Mouse (Mus musculus): Measurements from ENCODE around the gene Prss3.
"Not testable (repeated sequence)": the region's sequence is repeated elsewhere in the genome, so short reads cannot be mapped to it uniquely, and the experiment has no call there.

The Prss3 gene

GRCm38 (mm10) chr6:41377578-41377977 is at the start of gene Prss3:
Gene Prss3, minus strand, starts transcription at chr6:41377678.
- CTCF ChIA-PET, POLR2A ChIA-PET: not testable (repeated sequence)

GRCm38 (mm10) chr6:41392056-41392455 is 14.6 kb upstream of the Prss3 start, which contains the start of gene Gm5771:
Gene Gm5771, plus strand, starts transcription at chr6:41392356.
- CTCF ChIA-PET, POLR2A ChIA-PET: not testable (repeated sequence)

DNA sequence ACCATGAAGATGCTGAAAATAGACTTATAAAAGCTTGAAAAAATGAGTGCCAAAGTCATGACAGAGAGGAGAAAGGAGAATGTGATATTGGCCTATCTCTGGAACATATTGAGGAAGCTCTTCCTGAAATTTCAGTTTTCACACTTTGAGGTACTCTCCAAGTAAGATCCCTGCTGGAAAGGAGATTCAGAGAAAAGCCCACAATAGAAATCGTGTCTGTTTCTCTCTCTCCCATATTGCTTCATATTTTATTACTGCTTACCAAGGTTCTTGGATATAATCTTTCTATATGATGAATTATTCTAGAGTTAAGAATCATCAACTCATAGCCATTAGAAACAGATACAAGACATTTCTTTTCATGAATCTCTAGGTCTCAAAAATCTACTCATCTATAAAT is 14.2 kb upstream of the Prss3 start:
- CTCF ChIA-PET, result not testable (repeated sequence)

GRCm38 (mm10) chr6:41386781-41387180 is 9.3 kb upstream of the Prss3 start:
- ChIA-PET CTCF (no interaction called here), POLR2A (no interaction called here)

More for the DNA sequence above, 14.2 kb upstream of the Prss3 start:
- POLR2A ChIA-PET, result not testable (repeated sequence)

- CTCF ChIA-PET, POLR2A ChIA-PET: not testable (repeated sequence)
These were observed 3.7 kb downstream of the Prss3 start for GRCm38 (mm10) chr6:41373772-41374171.

DNA sequence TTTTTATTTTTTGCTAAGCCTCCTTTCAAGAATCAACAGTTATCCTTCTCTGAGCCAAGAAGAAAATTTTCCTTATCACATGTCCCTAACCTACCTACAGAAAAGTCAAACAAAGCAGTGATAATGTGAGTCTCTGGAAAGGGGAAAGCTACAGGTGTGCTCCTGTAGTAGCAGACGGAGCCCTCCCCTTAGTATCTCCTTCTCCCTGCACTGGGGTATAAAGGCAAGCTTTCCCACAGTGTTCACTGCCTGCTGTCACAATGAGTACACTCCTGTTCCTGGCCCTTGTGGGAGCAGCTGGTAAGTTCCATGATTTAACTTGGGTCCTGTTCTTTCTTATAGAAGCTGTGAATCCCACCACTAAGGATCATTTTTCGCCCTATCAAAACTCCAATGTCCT is 23.5 kb downstream of the Prss3 start, which contains the start of gene Try10:
Gene Try10 (plus strand): TSS at position 174 of the 400 bp plus-strand sequence.
- CTCF ChIA-PET, result no interaction called here
- POLR2A ChIA-PET, result no interaction called here
